Mouse (Mus musculus) B cell, adult 2 months (primary cell): Measurements from ENCODE around the gene Imp3.
"Not testable (repeated sequence)": the region's sequence is repeated elsewhere in the genome, so short reads cannot be mapped to it uniquely, and the experiment has no call there.

Experiments
- DNase-seq, 2 experiments: peaks; one replicate each; pipeline ENCODE4 v3.0.0; 2022

Imp3 gene

GRCm38 (mm10) chr9:56923841-56924650 lies 13.2 kb upstream of the Imp3 start:
- no peak for DNase-seq

GRCm38 (mm10) chr9:56924651-56925027 lies 12.6 kb upstream of the Imp3 start:
- DNase-seq = no peak

- no peak for DNase-seq
Observed at GRCm38 (mm10) chr9:56925291-56926024, 11.8 kb upstream of the Imp3 start.

GRCm38 (mm10) chr9:56926025-56926360 lies 11.3 kb upstream of the Imp3 start:
- no peak for DNase-seq

GRCm38 (mm10) chr9:56926387-56926786 lies 10.9 kb upstream of the Imp3 start:
- DNase-seq = no peak

- DNase-seq = peak; percentile 23 to 28
Observed at GRCm38 (mm10) chr9:56927191-56928012, 9.9 kb upstream of the Imp3 start.

GRCm38 (mm10) chr9:56928041-56928811 lies 9.0 kb upstream of the Imp3 start, which contains the start of gene Snx33:
Gene Snx33, minus strand, starts transcription at chr9:56928371.
- peak; percentile 79 for DNase-seq

- no peak for DNase-seq
Observed at GRCm38 (mm10) chr9:56929496-56929895, 7.8 kb upstream of the Imp3 start.

GRCm38 (mm10) chr9:56930556-56930955 lies 6.7 kb upstream of the Imp3 start:
- DNase-seq = no peak

GRCm38 (mm10) chr9:56936861-56937222 lies 433 bp upstream of the Imp3 start:
- no peak for DNase-seq

- DNase-seq = peak in 1 of 2 experiments; percentile 4
Observed at GRCm38 (mm10) chr9:56938374-56938773, 1.1 kb downstream of the Imp3 start.

GRCm38 (mm10) chr9:56947481-56947880 lies 10.2 kb downstream of the Imp3 start:
- peak; percentile 74 to 79 for DNase-seq

GRCm38 (mm10) chr9:56948699-56949098 lies 11.4 kb downstream of the Imp3 start:
- not testable (repeated sequence) for DNase-seq

GRCm38 (mm10) chr9:56949767-56950166 lies 12.5 kb downstream of the Imp3 start:
- peak; percentile 14 for DNase-seq

- DNase-seq = peak; percentile 97 to 98
Observed at GRCm38 (mm10) chr9:56950414-56951400, 13.4 kb downstream of the Imp3 start, which contains the start of gene Snupn. Gene Snupn, plus strand, starts transcription at chr9:56950878.

GRCm38 (mm10) chr9:56953562-56953961 lies 16.3 kb downstream of the Imp3 start:
- DNase-seq = no peak

GRCm38 (mm10) chr9:56956966-56957675 lies 19.8 kb downstream of the Imp3 start:
- no peak for DNase-seq

- no peak for DNase-seq
Observed at GRCm38 (mm10) chr9:56958689-56959088, 21.4 kb downstream of the Imp3 start.

- DNase-seq = no peak
Observed at GRCm38 (mm10) chr9:56961591-56961990, 24.3 kb downstream of the Imp3 start.

GRCm38 (mm10) chr9:56970158-56970557 lies 32.9 kb downstream of the Imp3 start:
- no peak for DNase-seq
